Mouse (Mus musculus) ES-E14 (cell line): ENCODE results near the gene Col6a5.

ENCODE experiments used
- CHD2 ChIP-seq: IDR thresholded peaks from 2 replicates; pipeline ENCODE4 v1.6.1; 2014; ENCODE audit warnings: mild to moderate bottlenecking, low read depth, low read length, inconsistent platforms
- ZC3H11A ChIP-seq: IDR thresholded peaks from 2 replicates; pipeline ENCODE4 v1.6.1; 2012; ENCODE audit warnings: low read depth, mild to moderate bottlenecking, inconsistent platforms, low read length, borderline replicate concordance
- ZNF384 ChIP-seq: IDR thresholded peaks from 2 replicates; pipeline ENCODE4 v1.6.1; 2012; ENCODE audit warnings: low read depth, low read length, inconsistent platforms

GRCm38 (mm10) chr9:105819155-105819709 lies 141.2 kb downstream of the Col6a5 start:
- TF ChIP-seq ZNF384, result no peak
- TF ChIP-seq ZC3H11A, result no peak
- TF ChIP-seq CHD2, result no peak
